Mouse (Mus musculus): ENCODE results near the gene Csrnp2. TPM values are rescaled to one million over a fixed set of nuclear protein-coding genes. Genes with fewer than 3 reads are reported as not detected.
"Not testable (repeated sequence)": the region's sequence is repeated elsewhere in the genome, so short reads cannot be mapped to it uniquely, and the experiment has no call there.

Csrnp2 gene
- polyA plus RNA-seq, 1 experiment from 2014 or later: 15.5 TPM

GRCm38 (mm10) chr15:100520306-100520705 is 25.0 kb upstream of the Csrnp2 start:
- ATAC-seq (ENCODE audit: low read depth) (no peak), DNase-seq (ENCODE audit: low spot score) (no peak)
- no peak overlapping the region for H3K4me2 ChIP-seq (ENCODE audit: low read depth, low read length)
- no peaks in the 10 kb centered on the region for H3K9me3 ChIP-seq (ENCODE audit: control insufficient read depth, low read length)
- no peaks in the 10 kb centered on the region for H3K4me1 ChIP-seq (ENCODE audit: control insufficient read depth, insufficient read depth, low read length)
- WGBS: 83% methylated on average over 14 of the region's 14 CpGs
- H3K27ac ChIP-seq (replicated peaks; ENCODE audit: low read depth, low read length): no peak overlapping the region
- H3K9ac ChIP-seq (ENCODE audit: low read depth, low read length): no peak overlapping the region
- H3K27me3 ChIP-seq (replicated peaks; ENCODE audit: control insufficient read depth, insufficient read depth, low read length): no peaks in the 10 kb centered on the region
- peaks cover 72% of the 10 kb centered on the region for H3K36me3 ChIP-seq (ENCODE audit: control insufficient read depth, insufficient read depth, low read length)
- H3K4me3 ChIP-seq (ENCODE audit: low read depth, low read length): no peak overlapping the region

GRCm38 (mm10) chr15:100515121-100515520 is 19.8 kb upstream of the Csrnp2 start:
- DNase-seq (ENCODE audit: low spot score) (no peak), ATAC-seq (ENCODE audit: low read depth) (no peak)
- no peaks in the 10 kb centered on the region for H3K4me1 ChIP-seq (ENCODE audit: control insufficient read depth, insufficient read depth, low read length)
- no peak overlapping the region for H3K4me2 ChIP-seq (ENCODE audit: low read depth, low read length)
- WGBS: 80% methylated on average over 2 of the region's 2 CpGs
- no peaks in the 10 kb centered on the region for H3K27me3 ChIP-seq (replicated peaks; ENCODE audit: control insufficient read depth, insufficient read depth, low read length)
- H3K36me3 ChIP-seq (ENCODE audit: control insufficient read depth, insufficient read depth, low read length): peaks cover 81% of the 10 kb centered on the region
- no peak overlapping the region for H3K27ac ChIP-seq (replicated peaks; ENCODE audit: low read depth, low read length)
- H3K4me3 ChIP-seq (ENCODE audit: low read depth, low read length): no peak overlapping the region
- H3K9ac ChIP-seq (ENCODE audit: low read depth, low read length): no peak overlapping the region
- no peaks in the 10 kb centered on the region for H3K9me3 ChIP-seq (ENCODE audit: control insufficient read depth, low read length)

GRCm38 (mm10) chr15:100513387-100513786 is 18.1 kb upstream of the Csrnp2 start:
- Histone ChIP-seq H3K4me3 (ENCODE audit: low read depth, low read length) (no peak overlapping the region), H3K4me1 (ENCODE audit: control insufficient read depth, insufficient read depth, low read length) (no peaks in the 10 kb centered on the region), H3K9me3 (ENCODE audit: control insufficient read depth, low read length) (no peaks in the 10 kb centered on the region), H3K4me2 (ENCODE audit: low read depth, low read length) (no peak overlapping the region), H3K27me3 (replicated peaks; ENCODE audit: control insufficient read depth, insufficient read depth, low read length) (no peaks in the 10 kb centered on the region), H3K27ac (replicated peaks; ENCODE audit: low read depth, low read length) (no peak overlapping the region), H3K9ac (ENCODE audit: low read depth, low read length) (no peak overlapping the region), H3K36me3 (ENCODE audit: control insufficient read depth, insufficient read depth, low read length) (peaks cover 71% of the 10 kb centered on the region)
- 93% methylated on average over 4 of the region's 4 CpGs for WGBS
- ATAC-seq (ENCODE audit: low read depth) (no peak), DNase-seq (ENCODE audit: low spot score) (no peak)

GRCm38 (mm10) chr15:100510072-100510471 is 14.8 kb upstream of the Csrnp2 start:
- Histone ChIP-seq H3K9me3 (ENCODE audit: control insufficient read depth, low read length) (no peaks in the 10 kb centered on the region), H3K9ac (ENCODE audit: low read depth, low read length) (no peak overlapping the region), H3K27ac (replicated peaks; ENCODE audit: low read depth, low read length) (no peak overlapping the region), H3K4me3 (ENCODE audit: low read depth, low read length) (no peak overlapping the region), H3K36me3 (ENCODE audit: control insufficient read depth, insufficient read depth, low read length) (peaks cover 73% of the 10 kb centered on the region), H3K4me1 (ENCODE audit: control insufficient read depth, insufficient read depth, low read length) (no peaks in the 10 kb centered on the region), H3K27me3 (replicated peaks; ENCODE audit: control insufficient read depth, insufficient read depth, low read length) (no peaks in the 10 kb centered on the region), H3K4me2 (ENCODE audit: low read depth, low read length) (no peak overlapping the region)
- DNase-seq (ENCODE audit: low spot score) (no peak), ATAC-seq (ENCODE audit: low read depth) (no peak)
- 91% methylated on average over 11 of the region's 11 CpGs for WGBS

- Histone ChIP-seq H3K9ac (ENCODE audit: low read depth, low read length) (no peak overlapping the region), H3K27ac (replicated peaks; ENCODE audit: low read depth, low read length) (no peak overlapping the region), H3K27me3 (replicated peaks; ENCODE audit: control insufficient read depth, insufficient read depth, low read length) (no peaks in the 10 kb centered on the region), H3K4me3 (ENCODE audit: low read depth, low read length) (no peak overlapping the region), H3K9me3 (ENCODE audit: control insufficient read depth, low read length) (no peaks in the 10 kb centered on the region), H3K4me2 (ENCODE audit: low read depth, low read length) (no peak overlapping the region), H3K4me1 (ENCODE audit: control insufficient read depth, insufficient read depth, low read length) (no peaks in the 10 kb centered on the region), H3K36me3 (ENCODE audit: control insufficient read depth, insufficient read depth, low read length) (peaks cover 73% of the 10 kb centered on the region)
- 85% methylated on average over 13 of the region's 13 CpGs for WGBS
- no peak for DNase-seq (ENCODE audit: low spot score)
- no peak for ATAC-seq (ENCODE audit: low read depth)
These were observed 13.3 kb upstream of the Csrnp2 start for GRCm38 (mm10) chr15:100508454-100509167.

- H3K27ac ChIP-seq (replicated peaks; ENCODE audit: low read depth, low read length); DNase-seq (ENCODE audit: low spot score); H3K9ac ChIP-seq (ENCODE audit: low read depth, low read length); H3K4me2 ChIP-seq (ENCODE audit: low read depth, low read length); H3K4me1 ChIP-seq (ENCODE audit: control insufficient read depth, insufficient read depth, low read length); H3K4me3 ChIP-seq (ENCODE audit: low read depth, low read length); H3K9me3 ChIP-seq (ENCODE audit: control insufficient read depth, low read length); ATAC-seq (ENCODE audit: low read depth); H3K27me3 ChIP-seq (replicated peaks; ENCODE audit: control insufficient read depth, insufficient read depth, low read length): not testable (repeated sequence)
- WGBS: 85% methylated on average over 8 of the region's 8 CpGs
- H3K36me3 ChIP-seq (ENCODE audit: control insufficient read depth, insufficient read depth, low read length): peaks cover 13% of the 10 kb centered on the region; the same call in 1 of the 2 replicates
These were observed 4.2 kb upstream of the Csrnp2 start for GRCm38 (mm10) chr15:100499506-100499905.

- H3K9me3 ChIP-seq (ENCODE audit: control insufficient read depth, low read length): no peaks in the 10 kb centered on the region
- DNase-seq (ENCODE audit: low spot score) (peak; percentile 79), ATAC-seq (ENCODE audit: low read depth) (peak; percentile 85)
- H3K9ac ChIP-seq (ENCODE audit: low read depth, low read length): peak overlapping the region; percentile 93
- no peaks in the 10 kb centered on the region for H3K36me3 ChIP-seq (ENCODE audit: control insufficient read depth, insufficient read depth, low read length)
- H3K4me1 ChIP-seq (ENCODE audit: control insufficient read depth, insufficient read depth, low read length): peaks cover 38% of the 10 kb centered on the region
- peak overlapping the region; percentile 90 for H3K4me3 ChIP-seq (ENCODE audit: low read depth, low read length)
- no peaks in the 10 kb centered on the region for H3K27me3 ChIP-seq (replicated peaks; ENCODE audit: control insufficient read depth, insufficient read depth, low read length)
- 2% methylated on average over 26 of the region's 29 CpGs for WGBS
- peak overlapping the region; percentile 94 for H3K27ac ChIP-seq (replicated peaks; ENCODE audit: low read depth, low read length)
- H3K4me2 ChIP-seq (ENCODE audit: low read depth, low read length): peak overlapping the region; percentile 94
These were observed 641 bp downstream of the Csrnp2 start for GRCm38 (mm10) chr15:100494647-100495046.

- Histone ChIP-seq H3K27me3 (replicated peaks; ENCODE audit: control insufficient read depth, insufficient read depth, low read length) (no peaks in the 10 kb centered on the region), H3K36me3 (ENCODE audit: control insufficient read depth, insufficient read depth, low read length) (peaks cover 20% of the 10 kb centered on the region), H3K4me2 (ENCODE audit: low read depth, low read length) (0 out of 2 replicates have a peak overlapping the region, but pooled peaks have one; percentile 18), H3K9ac (ENCODE audit: low read depth, low read length) (no peak overlapping the region), H3K9me3 (ENCODE audit: control insufficient read depth, low read length) (no peaks in the 10 kb centered on the region), H3K27ac (replicated peaks; ENCODE audit: low read depth, low read length) (no peak overlapping the region), H3K4me1 (ENCODE audit: control insufficient read depth, insufficient read depth, low read length) (peaks cover 38% of the 10 kb centered on the region), H3K4me3 (ENCODE audit: low read depth, low read length) (no peak overlapping the region)
- 69% methylated on average over 9 of the region's 9 CpGs for WGBS
- ATAC-seq (ENCODE audit: low read depth) (no peak), DNase-seq (ENCODE audit: low spot score) (no peak)
These were observed 3.3 kb downstream of the Csrnp2 start for GRCm38 (mm10) chr15:100491966-100492365.

GRCm38 (mm10) chr15:100489263-100489662 is 6.0 kb downstream of the Csrnp2 start:
- no peaks in the 10 kb centered on the region for H3K9me3 ChIP-seq (ENCODE audit: control insufficient read depth, low read length)
- DNase-seq (ENCODE audit: low spot score) (no peak), ATAC-seq (ENCODE audit: low read depth) (no peak)
- 78% methylated on average over 15 of the region's 15 CpGs for WGBS
- peaks cover 46% of the 10 kb centered on the region for H3K36me3 ChIP-seq (ENCODE audit: control insufficient read depth, insufficient read depth, low read length)
- no peak overlapping the region for H3K9ac ChIP-seq (ENCODE audit: low read depth, low read length)
- H3K27ac ChIP-seq (replicated peaks; ENCODE audit: low read depth, low read length): no peak overlapping the region; the same call in 1 of the 2 replicates
- H3K27me3 ChIP-seq (replicated peaks; ENCODE audit: control insufficient read depth, insufficient read depth, low read length): no peaks in the 10 kb centered on the region
- peaks cover 37% of the 10 kb centered on the region for H3K4me1 ChIP-seq (ENCODE audit: control insufficient read depth, insufficient read depth, low read length)
- no peak overlapping the region for H3K4me2 ChIP-seq (ENCODE audit: low read depth, low read length)
- no peak overlapping the region for H3K4me3 ChIP-seq (ENCODE audit: low read depth, low read length)
